Mouse (Mus musculus) regulatory T cell (primary cell): ENCODE results near the gene Rac3.

Source experiments
- in situ Hi-C: fragments of 300-600 bp; cut with MboI, MseI; formaldehyde crosslinking; loops from one replicate; pipeline ENCODE4 v1.15.1; 2025; ENCODE audit warnings: high pct_unique_total_duplicates

Gene Rac3

GRCm38 (mm10) chr11:120768206-120768605 lies 46.9 kb downstream of the Rac3 start:
- in situ Hi-C loops = loop anchor here (5.0 kb wide), 1 partner anchor 41 kb away; the partner anchor contains the start of gene Dcxr

- in situ Hi-C loops = no loop called here
Measured at GRCm38 (mm10) chr11:120772749-120773148, 51.5 kb downstream of the Rac3 start.
